Mouse (Mus musculus): ENCODE data around the gene Ctsf. TPM values are rescaled to one million over a fixed set of nuclear protein-coding genes. Genes with fewer than 3 reads are reported as not detected.

The Ctsf gene
- total and polyA plus RNA-seq, 2 experiments, result 44.1 to 88.9 TPM

GRCm38 (mm10) chr19:4876241-4876640 lies 21.3 kb downstream of the Ctsf start:
- TF ChIP-seq CTCF (IDR thresholded peaks at IDR 0.05; ENCODE audit: low read depth, low read length), result no peak
- TF ChIP-seq POLR2A (IDR thresholded peaks at IDR 0.05; ENCODE audit: extremely low read depth, insufficient read depth, low read length), result no peak
- Histone ChIP-seq H3K4me1 (ENCODE audit: control insufficient read depth, insufficient read depth, low read length) (peaks cover 6% of the 10 kb centered on the region), H3K27ac (replicated peaks; ENCODE audit: insufficient read depth, low read depth, low read length) (no peak overlapping the region), H3K36me3 (ENCODE audit: control insufficient read depth, insufficient read depth, low read length) (no peaks in the 10 kb centered on the region), H3K27me3 (ENCODE audit: control insufficient read depth, insufficient read depth, low read length) (no peaks in the 10 kb centered on the region), H3K4me3 (ENCODE audit: insufficient read depth, low read depth, low read length) (no peak overlapping the region), H3K79me2 (ENCODE audit: control insufficient read depth, insufficient read depth, low read length) (peaks cover 4% of the 10 kb centered on the region), H3K9ac (ENCODE audit: low read depth, low read length) (no peak overlapping the region)
- no peak for DNase-seq (ENCODE audit: extremely low read depth, low read depth, low spot score)
- 51% methylated on average over 4 of the region's 4 CpGs for WGBS

DNA sequence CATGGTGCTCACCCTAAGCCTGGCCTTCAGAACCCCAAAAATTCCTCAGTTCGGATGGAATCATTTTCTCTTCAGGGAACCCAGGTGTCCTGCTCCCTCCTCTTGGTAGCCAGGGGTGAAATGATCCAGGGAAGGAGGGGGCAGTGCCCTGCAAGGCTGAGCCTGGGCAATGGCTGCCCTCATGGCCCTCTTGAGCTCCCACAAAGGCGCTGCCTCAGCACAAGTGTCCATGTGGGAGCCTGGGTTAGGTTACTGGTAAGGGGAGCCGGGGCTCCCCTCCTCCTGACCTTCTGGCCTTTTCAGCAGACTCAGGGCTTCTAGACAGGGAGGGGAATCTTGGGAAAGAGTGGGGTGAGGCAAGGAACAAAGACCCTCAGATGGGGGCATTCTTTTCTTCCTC lies 21.8 kb downstream of the Ctsf start:
- 76% methylated on average over 3 of the region's 3 CpGs for WGBS
- Histone ChIP-seq H3K4me3 (ENCODE audit: insufficient read depth, low read depth, low read length) (no peak overlapping the region), H3K4me1 (ENCODE audit: control insufficient read depth, insufficient read depth, low read length) (peaks cover 6% of the 10 kb centered on the region), H3K27ac (replicated peaks; ENCODE audit: insufficient read depth, low read depth, low read length) (no peak overlapping the region), H3K36me3 (ENCODE audit: control insufficient read depth, insufficient read depth, low read length) (no peaks in the 10 kb centered on the region), H3K9ac (ENCODE audit: low read depth, low read length) (no peak overlapping the region), H3K27me3 (ENCODE audit: control insufficient read depth, insufficient read depth, low read length) (no peaks in the 10 kb centered on the region), H3K79me2 (ENCODE audit: control insufficient read depth, insufficient read depth, low read length) (peaks cover 4% of the 10 kb centered on the region)
- TF ChIP-seq CTCF (IDR thresholded peaks at IDR 0.05; ENCODE audit: low read depth, low read length) (no peak), POLR2A (IDR thresholded peaks at IDR 0.05; ENCODE audit: extremely low read depth, insufficient read depth, low read length) (no peak)
- DNase-seq (ENCODE audit: extremely low read depth, low read depth, low spot score), result no peak

GRCm38 (mm10) chr19:4877785-4878184 lies 22.9 kb downstream of the Ctsf start, which contains the start of gene Actn3:
Actn3 (minus strand) TSS chr19:4877909.
- Histone ChIP-seq H3K36me3 (ENCODE audit: control insufficient read depth, insufficient read depth, low read length) (no peaks in the 10 kb centered on the region), H3K4me3 (ENCODE audit: insufficient read depth, low read depth, low read length) (peak within 1 kb of the TSS; percentile 99), H3K9ac (ENCODE audit: low read depth, low read length) (peak within 1 kb of the TSS; percentile 98), H3K4me1 (ENCODE audit: control insufficient read depth, insufficient read depth, low read length) (peaks cover 6% of the 10 kb centered on the region), H3K27me3 (ENCODE audit: control insufficient read depth, insufficient read depth, low read length) (no peaks in the 10 kb centered on the region), H3K27ac (replicated peaks; ENCODE audit: insufficient read depth, low read depth, low read length) (no peak within 1 kb of the TSS), H3K79me2 (ENCODE audit: control insufficient read depth, insufficient read depth, low read length) (peaks cover 4% of the 10 kb centered on the region)
- TF ChIP-seq POLR2A (IDR thresholded peaks at IDR 0.05; ENCODE audit: extremely low read depth, insufficient read depth, low read length), result no peak
- no peak for TF ChIP-seq CTCF (IDR thresholded peaks at IDR 0.05; ENCODE audit: low read depth, low read length)
- 10% methylated on average over 17 of the region's 17 CpGs for WGBS
- no peak for DNase-seq (ENCODE audit: extremely low read depth, low read depth, low spot score)

DNA sequence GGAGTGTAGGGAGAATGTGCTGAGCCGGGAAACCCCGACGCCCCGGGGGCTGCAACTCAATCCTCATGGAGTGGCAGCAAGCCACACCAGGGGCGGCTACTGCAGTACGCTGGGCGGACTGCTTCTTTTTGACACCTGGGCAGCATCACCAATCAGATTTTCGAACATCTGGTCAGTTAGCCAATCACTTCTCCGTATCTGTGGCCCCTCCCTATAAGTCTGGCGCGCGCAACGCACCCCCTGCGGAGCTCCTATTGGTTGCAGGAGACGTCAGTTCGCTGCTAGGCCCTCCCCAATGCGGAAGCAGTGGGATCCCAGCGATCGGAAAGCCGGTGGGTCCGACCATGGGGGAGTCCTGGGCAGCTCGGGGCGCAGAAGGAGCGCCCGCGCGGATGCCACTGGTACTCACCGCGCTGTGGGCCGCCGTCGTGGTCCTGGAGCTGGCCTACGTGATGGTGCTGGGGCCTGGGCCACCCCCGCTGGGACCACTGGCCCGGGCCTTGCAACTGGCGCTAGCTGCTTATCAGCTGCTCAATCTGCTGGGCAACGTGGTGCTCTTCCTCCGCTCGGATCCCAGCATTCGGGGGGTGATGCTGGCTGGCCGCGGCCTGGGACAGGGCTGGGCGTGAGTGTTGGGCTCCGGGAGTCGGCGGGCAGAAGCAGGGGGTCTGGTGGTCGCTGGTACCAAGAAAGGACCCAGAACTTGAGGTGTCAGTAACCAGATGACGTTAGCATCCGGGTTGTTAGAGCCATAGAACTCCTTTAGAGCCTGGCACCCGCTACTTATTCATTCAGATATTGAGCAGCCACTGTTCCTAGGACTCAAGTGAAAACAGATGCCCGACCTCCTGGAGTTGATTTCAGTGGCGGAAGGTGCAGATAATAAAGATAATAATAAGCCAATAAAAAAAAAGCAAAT lies 23.7 kb downstream of the Ctsf start, which contains the start of gene Zdhhc24:
Zdhhc24 (plus strand) TSS at position 264 of the 919 bp plus-strand sequence.
- Histone ChIP-seq H3K36me3 (ENCODE audit: control insufficient read depth, insufficient read depth, low read length) (no peaks in the 10 kb centered on the region), H3K27me3 (ENCODE audit: control insufficient read depth, insufficient read depth, low read length) (no peaks in the 10 kb centered on the region), H3K4me1 (ENCODE audit: control insufficient read depth, insufficient read depth, low read length) (peaks cover 6% of the 10 kb centered on the region), H3K9ac (ENCODE audit: low read depth, low read length) (peak within 1 kb of the TSS; percentile 98), H3K4me3 (ENCODE audit: insufficient read depth, low read depth, low read length) (peak within 1 kb of the TSS; percentile 99), H3K27ac (replicated peaks; ENCODE audit: insufficient read depth, low read depth, low read length) (no peak within 1 kb of the TSS), H3K79me2 (ENCODE audit: control insufficient read depth, insufficient read depth, low read length) (peaks cover 4% of the 10 kb centered on the region)
- TF ChIP-seq POLR2A (IDR thresholded peaks at IDR 0.05; ENCODE audit: extremely low read depth, insufficient read depth, low read length) (0 out of 2 replicates have a peak, but pooled peaks have one; percentile 47), CTCF (IDR thresholded peaks at IDR 0.05; ENCODE audit: low read depth, low read length) (no peak)
- DNase-seq (ENCODE audit: extremely low read depth, low read depth, low spot score), result peak; percentile 86
- WGBS, result 1% methylated on average over 52 of the region's 52 CpGs

DNA sequence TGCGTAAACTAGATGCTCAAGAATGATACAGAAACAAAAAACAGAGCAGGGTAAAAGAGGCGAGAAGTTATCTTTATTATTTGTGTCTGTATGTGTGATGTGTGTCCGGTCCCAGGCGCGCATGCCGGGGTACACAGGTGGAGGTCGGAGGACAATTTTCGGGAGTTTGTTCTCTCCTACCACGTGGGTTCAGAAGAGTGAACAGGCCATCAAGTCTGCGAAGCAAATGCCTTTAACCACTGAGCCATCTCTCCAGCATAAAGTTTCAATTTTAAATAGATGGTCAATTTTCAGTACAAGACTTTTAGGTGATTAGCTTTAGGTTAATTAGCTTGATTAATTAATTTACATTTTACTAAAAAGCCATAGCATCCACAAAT lies 24.4 kb downstream of the Ctsf start:
- peaks cover 6% of the 10 kb centered on the region for H3K4me1 ChIP-seq (ENCODE audit: control insufficient read depth, insufficient read depth, low read length)
- TF ChIP-seq POLR2A (IDR thresholded peaks at IDR 0.05; ENCODE audit: extremely low read depth, insufficient read depth, low read length), result no peak
- TF ChIP-seq CTCF (IDR thresholded peaks at IDR 0.05; ENCODE audit: low read depth, low read length), result no peak
- H3K4me3 ChIP-seq (ENCODE audit: insufficient read depth, low read depth, low read length), result no peak overlapping the region
- no peaks in the 10 kb centered on the region for H3K36me3 ChIP-seq (ENCODE audit: control insufficient read depth, insufficient read depth, low read length)
- DNase-seq (ENCODE audit: extremely low read depth, low read depth, low spot score), result no peak
- no peak overlapping the region for H3K27ac ChIP-seq (replicated peaks; ENCODE audit: insufficient read depth, low read depth, low read length)
- H3K79me2 ChIP-seq (ENCODE audit: control insufficient read depth, insufficient read depth, low read length), result peaks cover 4% of the 10 kb centered on the region
- H3K9ac ChIP-seq (ENCODE audit: low read depth, low read length), result no peak overlapping the region
- WGBS, result 64% methylated on average over 10 of the region's 10 CpGs
- H3K27me3 ChIP-seq (ENCODE audit: control insufficient read depth, insufficient read depth, low read length), result no peaks in the 10 kb centered on the region

- H3K4me3 ChIP-seq (ENCODE audit: insufficient read depth, low read depth, low read length), result no peak overlapping the region
- no peak overlapping the region for H3K9ac ChIP-seq (ENCODE audit: low read depth, low read length)
- no peaks in the 10 kb centered on the region; the same call in 1 of the 2 replicates for H3K79me2 ChIP-seq (ENCODE audit: control insufficient read depth, insufficient read depth, low read length)
- no peak for TF ChIP-seq POLR2A (IDR thresholded peaks at IDR 0.05; ENCODE audit: extremely low read depth, insufficient read depth, low read length)
- no peak for TF ChIP-seq CTCF (IDR thresholded peaks at IDR 0.05; ENCODE audit: low read depth, low read length)
- 93% methylated on average over 4 of the region's 4 CpGs for WGBS
- no peaks in the 10 kb centered on the region for H3K27me3 ChIP-seq (ENCODE audit: control insufficient read depth, insufficient read depth, low read length)
- no peak overlapping the region for H3K27ac ChIP-seq (replicated peaks; ENCODE audit: insufficient read depth, low read depth, low read length)
- DNase-seq (ENCODE audit: extremely low read depth, low read depth, low spot score), result no peak
- no peaks in the 10 kb centered on the region for H3K36me3 ChIP-seq (ENCODE audit: control insufficient read depth, insufficient read depth, low read length)
- peaks cover 1% of the 10 kb centered on the region; the same call in 1 of the 2 replicates for H3K4me1 ChIP-seq (ENCODE audit: control insufficient read depth, insufficient read depth, low read length)
These were observed 29.0 kb downstream of the Ctsf start for GRCm38 (mm10) chr19:4883961-4884360.

All from liver, adult 2 months (tissue).